Mouse (Mus musculus) lung, adult 2 months (tissue): Measurements from ENCODE around the gene Tarbp2.

ENCODE experiments used
- CTCF ChIP-seq: fragments of 200-500 bp; IDR thresholded peaks from 2 replicates; pipeline ENCODE4 v1.5.1; 2011; ENCODE audit warnings: mild to moderate bottlenecking, low read length, control low read depth; ENCODE audit not compliant: insufficient read depth
- POLR2A ChIP-seq: fragments of 200-500 bp; IDR thresholded peaks from 2 replicates; pipeline ENCODE4 v1.6.1; 2011; ENCODE audit warnings: low read depth, mild to moderate bottlenecking, control low read depth, low read length, borderline replicate concordance; ENCODE audit errors: extremely low read depth

- TF ChIP-seq CTCF (no peak), POLR2A (no peak)
Observed at GRCm38 (mm10) chr15:102512471-102512870, 5.5 kb upstream of the Tarbp2 start.
